Mouse (Mus musculus): ENCODE data around the gene Naa80. TPM values are rescaled to one million over a fixed set of nuclear protein-coding genes. Genes with fewer than 3 reads are reported as not detected.

The Naa80 gene
- polyA plus RNA-seq, 1 experiment from 2014 or later: 16.4 TPM

GRCm38 (mm10) chr9:107576357-107577107 lies 2.2 kb upstream of the Naa80 start, which contains the start of gene Hyal1:
TSS of gene Hyal1 (plus strand) at chr9:107576927.
- H3K4me2 ChIP-seq (replicated peaks): peak within 1 kb of the TSS; percentile 43
- ATAC-seq (ENCODE audit: low FRiP score): peak; percentile 58
- peaks cover 17% of the 10 kb centered on the region for H3K4me1 ChIP-seq (replicated peaks; ENCODE audit: control insufficient read depth, insufficient read depth, low read length)
- DNase-seq (ENCODE audit: low spot score): peak; percentile 53
- H3K36me3 ChIP-seq (replicated peaks; ENCODE audit: control insufficient read depth, insufficient read depth): peaks cover 31% of the 10 kb centered on the region
- no peaks in the 10 kb centered on the region for H3K9me3 ChIP-seq (ENCODE audit: control insufficient read depth, low read length)
- H3K9ac ChIP-seq: peak within 1 kb of the TSS; percentile 25; the same call in 1 of the 2 replicates
- H3K27me3 ChIP-seq (ENCODE audit: control insufficient read depth, insufficient read depth, low read length): no peaks in the 10 kb centered on the region
- H3K4me3 ChIP-seq (replicated peaks; ENCODE audit: low read length): peak within 1 kb of the TSS; percentile 25
- H3K27ac ChIP-seq: peak within 1 kb of the TSS; percentile 55; the same call in 1 of the 2 replicates
- 27% methylated on average over 16 of the region's 16 CpGs for WGBS

- Histone ChIP-seq H3K9ac (no peak overlapping the region), H3K27ac (no peak overlapping the region), H3K4me2 (replicated peaks) (no peak overlapping the region; the same call in 1 of the 2 replicates), H3K9me3 (ENCODE audit: control insufficient read depth, low read length) (no peaks in the 10 kb centered on the region), H3K27me3 (ENCODE audit: control insufficient read depth, insufficient read depth, low read length) (no peaks in the 10 kb centered on the region), H3K36me3 (replicated peaks; ENCODE audit: control insufficient read depth, insufficient read depth) (peaks cover 18% of the 10 kb centered on the region), H3K4me1 (replicated peaks; ENCODE audit: control insufficient read depth, insufficient read depth, low read length) (peaks cover 17% of the 10 kb centered on the region), H3K4me3 (replicated peaks; ENCODE audit: low read length) (no peak overlapping the region)
- no peak for DNase-seq (ENCODE audit: low spot score)
- 90% methylated on average over 10 of the region's 10 CpGs for WGBS
- ATAC-seq (ENCODE audit: low FRiP score): no peak
These were observed 816 bp upstream of the Naa80 start for GRCm38 (mm10) chr9:107577871-107578270.

- ATAC-seq (ENCODE audit: low FRiP score) (no peak), DNase-seq (ENCODE audit: low spot score) (no peak)
- H3K4me1 ChIP-seq (replicated peaks; ENCODE audit: control insufficient read depth, insufficient read depth, low read length): peaks cover 17% of the 10 kb centered on the region
- 0 out of 2 replicates have a peak, but pooled peaks cover 7% of the 10 kb centered on the region for H3K36me3 ChIP-seq (replicated peaks; ENCODE audit: control insufficient read depth, insufficient read depth)
- H3K9me3 ChIP-seq (ENCODE audit: control insufficient read depth, low read length): no peaks in the 10 kb centered on the region
- 92% methylated on average over 14 of the region's 14 CpGs for WGBS
- no peak overlapping the region for H3K4me3 ChIP-seq (replicated peaks; ENCODE audit: low read length)
- H3K4me2 ChIP-seq (replicated peaks): peak overlapping the region; percentile 72
- H3K9ac ChIP-seq: peak overlapping the region; percentile 75; the same call in 1 of the 2 replicates
- H3K27ac ChIP-seq: no peak overlapping the region
- H3K27me3 ChIP-seq (ENCODE audit: control insufficient read depth, insufficient read depth, low read length): no peaks in the 10 kb centered on the region
These were observed 575 bp downstream of the Naa80 start for GRCm38 (mm10) chr9:107579023-107579900.

- ATAC-seq (ENCODE audit: low FRiP score) (peak; percentile 73), DNase-seq (ENCODE audit: low spot score) (peak; percentile 83)
- peak within 1 kb of the TSS; percentile 75 for H3K9ac ChIP-seq
- H3K4me3 ChIP-seq (replicated peaks; ENCODE audit: low read length): peak within 1 kb of the TSS; percentile 55
- H3K36me3 ChIP-seq (replicated peaks; ENCODE audit: control insufficient read depth, insufficient read depth): no peaks in the 10 kb centered on the region
- H3K9me3 ChIP-seq (ENCODE audit: control insufficient read depth, low read length): no peaks in the 10 kb centered on the region
- H3K27ac ChIP-seq: peak within 1 kb of the TSS; percentile 83
- WGBS: under 1% methylated on average over 32 of the region's 32 CpGs
- H3K4me2 ChIP-seq (replicated peaks): peak within 1 kb of the TSS; percentile 72
- no peaks in the 10 kb centered on the region for H3K27me3 ChIP-seq (ENCODE audit: control insufficient read depth, insufficient read depth, low read length)
- H3K4me1 ChIP-seq (replicated peaks; ENCODE audit: control insufficient read depth, insufficient read depth, low read length): peaks cover 17% of the 10 kb centered on the region
These were observed 2.0 kb downstream of the Naa80 start, which contains the start of gene Hyal3 for GRCm38 (mm10) chr9:107580501-107581317. TSS of gene Hyal3 (plus strand) at chr9:107580818.

- peak overlapping the region; percentile 72 for H3K4me2 ChIP-seq (replicated peaks)
- H3K27ac ChIP-seq: no peak overlapping the region
- DNase-seq (ENCODE audit: low spot score) (no peak), ATAC-seq (ENCODE audit: low FRiP score) (no peak)
- peak overlapping the region; percentile 75 for H3K9ac ChIP-seq
- no peaks in the 10 kb centered on the region for H3K27me3 ChIP-seq (ENCODE audit: control insufficient read depth, insufficient read depth, low read length)
- H3K36me3 ChIP-seq (replicated peaks; ENCODE audit: control insufficient read depth, insufficient read depth): no peaks in the 10 kb centered on the region
- peaks cover 17% of the 10 kb centered on the region for H3K4me1 ChIP-seq (replicated peaks; ENCODE audit: control insufficient read depth, insufficient read depth, low read length)
- 80% methylated on average over 4 of the region's 4 CpGs for WGBS
- no peaks in the 10 kb centered on the region for H3K9me3 ChIP-seq (ENCODE audit: control insufficient read depth, low read length)
- H3K4me3 ChIP-seq (replicated peaks; ENCODE audit: low read length): peak overlapping the region; percentile 55
These were observed 2.9 kb downstream of the Naa80 start for GRCm38 (mm10) chr9:107581584-107581983.

- H3K4me2 ChIP-seq (replicated peaks): no peak overlapping the region
- no peak for ATAC-seq (ENCODE audit: low FRiP score)
- DNase-seq (ENCODE audit: low spot score): no peak
- H3K27ac ChIP-seq: no peak overlapping the region
- no peak overlapping the region for H3K4me3 ChIP-seq (replicated peaks; ENCODE audit: low read length)
- WGBS: 90% methylated on average over 7 of the region's 7 CpGs
- H3K4me1 ChIP-seq (replicated peaks; ENCODE audit: control insufficient read depth, insufficient read depth, low read length): peaks cover 17% of the 10 kb centered on the region
- no peaks in the 10 kb centered on the region for H3K27me3 ChIP-seq (ENCODE audit: control insufficient read depth, insufficient read depth, low read length)
- no peaks in the 10 kb centered on the region for H3K36me3 ChIP-seq (replicated peaks; ENCODE audit: control insufficient read depth, insufficient read depth)
- H3K9me3 ChIP-seq (ENCODE audit: control insufficient read depth, low read length): no peaks in the 10 kb centered on the region
- H3K9ac ChIP-seq: no peak overlapping the region; the same call in 1 of the 2 replicates
These were observed 3.9 kb downstream of the Naa80 start for GRCm38 (mm10) chr9:107582509-107583062.

GRCm38 (mm10) chr9:107583174-107583573 lies 4.5 kb downstream of the Naa80 start:
- H3K9me3 ChIP-seq (ENCODE audit: control insufficient read depth, low read length): no peaks in the 10 kb centered on the region
- H3K4me3 ChIP-seq (replicated peaks; ENCODE audit: low read length): no peak overlapping the region
- H3K9ac ChIP-seq: no peak overlapping the region
- ATAC-seq (ENCODE audit: low FRiP score) (no peak), DNase-seq (ENCODE audit: low spot score) (no peak)
- H3K27ac ChIP-seq: no peak overlapping the region
- H3K4me2 ChIP-seq (replicated peaks): no peak overlapping the region
- H3K36me3 ChIP-seq (replicated peaks; ENCODE audit: control insufficient read depth, insufficient read depth): no peaks in the 10 kb centered on the region
- H3K4me1 ChIP-seq (replicated peaks; ENCODE audit: control insufficient read depth, insufficient read depth, low read length): peaks cover 20% of the 10 kb centered on the region
- H3K27me3 ChIP-seq (ENCODE audit: control insufficient read depth, insufficient read depth, low read length): no peaks in the 10 kb centered on the region
- WGBS: 92% methylated on average over 14 of the region's 14 CpGs

- peaks cover 12% of the 10 kb centered on the region for H3K4me1 ChIP-seq (replicated peaks; ENCODE audit: control insufficient read depth, insufficient read depth, low read length)
- H3K27ac ChIP-seq: no peak overlapping the region
- WGBS: 91% methylated on average over 5 of the region's 5 CpGs
- no peak for DNase-seq (ENCODE audit: low spot score)
- H3K9ac ChIP-seq: no peak overlapping the region
- peaks cover 14% of the 10 kb centered on the region for H3K36me3 ChIP-seq (replicated peaks; ENCODE audit: control insufficient read depth, insufficient read depth)
- H3K27me3 ChIP-seq (ENCODE audit: control insufficient read depth, insufficient read depth, low read length): no peaks in the 10 kb centered on the region
- no peak overlapping the region for H3K4me2 ChIP-seq (replicated peaks)
- ATAC-seq (ENCODE audit: low FRiP score): no peak
- no peaks in the 10 kb centered on the region for H3K9me3 ChIP-seq (ENCODE audit: control insufficient read depth, low read length)
- no peak overlapping the region for H3K4me3 ChIP-seq (replicated peaks; ENCODE audit: low read length)
These were observed 7.8 kb downstream of the Naa80 start for GRCm38 (mm10) chr9:107586504-107586903.

Data from hindbrain, embryonic 14.5 days (tissue).